9 mouse cellular contexts compared by ENCODE assay signal in the genomic region with DNA sequence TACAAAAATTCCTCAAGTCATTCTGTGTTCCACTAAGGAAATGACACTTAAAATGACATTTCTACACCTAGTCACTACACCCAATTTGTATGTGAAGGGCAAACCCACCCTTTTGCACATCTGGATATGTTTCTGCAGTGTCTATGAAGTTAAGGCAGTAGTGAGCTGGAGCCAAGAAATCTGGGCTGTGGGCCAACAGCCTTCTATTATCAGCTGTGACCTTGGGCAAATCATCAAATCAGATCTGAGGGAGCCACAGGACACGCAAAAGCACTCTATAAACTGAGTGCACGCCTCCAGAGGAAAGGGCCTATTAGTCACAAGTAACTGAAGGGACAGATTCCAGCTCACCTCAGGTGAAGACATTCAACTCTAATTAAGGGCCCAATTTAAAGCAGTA. TPM values are rescaled to one million over a fixed set of nuclear protein-coding genes. Genes with fewer than 3 reads are reported as not detected.
DNase-seq lines count a peak whose midpoint lies in the region; ATAC-seq and TF ChIP-seq lines count a peak whose summit lies in the region.
"Had no signal": no experiment of that assay in that cellular context is flagged by ENCODE, and none has a peak within 500 bp of the region (broad histone marks: within the 10 kb centered on the region; RNA-seq: fewer than 3 reads in every experiment).

No protein-coding gene starts in this region.

- no peak for TF ChIP-seq EP300 in stomach, postnatal 0 days (optimal IDR thresholded peaks at IDR 0.05)

- H3K9me3 ChIP-seq in liver, embryonic 12.5 days (replicated peaks), result no peaks in the 10 kb centered on the region
- H3K9me3 ChIP-seq in liver, embryonic 11.5 days (ENCODE audit: control insufficient read depth, low read length), result no peaks in the 10 kb centered on the region
- no peaks in the 10 kb centered on the region for H3K9me3 ChIP-seq in embryonic facial prominence, embryonic 14.5 days (ENCODE audit: control insufficient read depth, low read length)
- no peaks in the 10 kb centered on the region for H3K9me3 ChIP-seq in hindbrain, embryonic 16.5 days (ENCODE audit: control insufficient read depth, low read length)
- no peaks in the 10 kb centered on the region for H3K9me3 ChIP-seq in liver, embryonic 13.5 days (replicated peaks)
- H3K9me3 ChIP-seq in stomach, postnatal 0 days (ENCODE audit: control insufficient read depth, low read length), result no peaks in the 10 kb centered on the region

- ATAC-seq in liver, embryonic 12.5 days, result no peak
- ATAC-seq in liver, embryonic 11.5 days (replicated peaks; ENCODE audit: low FRiP score), result no peak
- ATAC-seq in embryonic facial prominence, embryonic 14.5 days (ENCODE audit: low read depth), result no peak
- no peak for ATAC-seq in hindbrain, embryonic 16.5 days
- no peak for ATAC-seq in liver, embryonic 13.5 days (ENCODE audit: low read depth)
- ATAC-seq in stomach, postnatal 0 days (ENCODE audit: low FRiP score, low TSS enrichment), result no peak
- ATAC-seq in erythroid progenitor cell, adult 5-6 weeks (replicated peaks; ENCODE audit: low FRiP score, poor library complexity, severe bottlenecking), result no peak
- ATAC-seq in CD4-positive, CD25-positive, alpha-beta regulatory T cell, adult 4 months, result no peak
- ATAC-seq: Patski had no signal

- H3K4me2 ChIP-seq in liver, embryonic 12.5 days, result peak overlapping the region; percentile 92; the same call in 1 of the 2 replicates
- no peak overlapping the region for H3K4me2 ChIP-seq in liver, embryonic 11.5 days
- peak overlapping the region; percentile 91 for H3K4me2 ChIP-seq in embryonic facial prominence, embryonic 14.5 days (ENCODE audit: low read depth, low read length)
- peak overlapping the region; percentile 20; the same call in 1 of the 2 replicates for H3K4me2 ChIP-seq in hindbrain, embryonic 16.5 days (ENCODE audit: low read length)
- peak overlapping the region; percentile 96 for H3K4me2 ChIP-seq in liver, embryonic 13.5 days
- H3K4me2 ChIP-seq in stomach, postnatal 0 days (replicated peaks; ENCODE audit: low read depth), result no peak overlapping the region

- no peaks in the 10 kb centered on the region for H3K27me3 ChIP-seq in liver, embryonic 12.5 days (replicated peaks)
- no peaks in the 10 kb centered on the region for H3K27me3 ChIP-seq in liver, embryonic 11.5 days (replicated peaks; ENCODE audit: control insufficient read depth, insufficient read depth, low read length)
- no peaks in the 10 kb centered on the region for H3K27me3 ChIP-seq in embryonic facial prominence, embryonic 14.5 days (replicated peaks; ENCODE audit: control insufficient read depth, insufficient read depth, low read length)
- no peaks in the 10 kb centered on the region for H3K27me3 ChIP-seq in hindbrain, embryonic 16.5 days (replicated peaks; ENCODE audit: control insufficient read depth, insufficient read depth, low read length)
- no peaks in the 10 kb centered on the region for H3K27me3 ChIP-seq in liver, embryonic 13.5 days
- H3K27me3 ChIP-seq in stomach, postnatal 0 days (ENCODE audit: control insufficient read depth, insufficient read depth, low read length), result no peaks in the 10 kb centered on the region
- H3K27me3 ChIP-seq: Patski had no signal

- no peak for DNase-seq in liver, embryonic 11.5 days (ENCODE audit: low spot score)
- peak; percentile 88 for DNase-seq in embryonic facial prominence, embryonic 14.5 days (ENCODE audit: low spot score)
- DNase-seq in liver, embryonic 13.5 days, result no peak
- peak; percentile 58 for DNase-seq in stomach, postnatal 0 days (ENCODE audit: low spot score)

- no peak overlapping the region for H3K9ac ChIP-seq in liver, embryonic 12.5 days
- no peak overlapping the region for H3K9ac ChIP-seq in liver, embryonic 11.5 days (ENCODE audit: low read depth, low read length)
- 0 out of 2 replicates have a peak overlapping the region, but pooled peaks have one; percentile 25 for H3K9ac ChIP-seq in embryonic facial prominence, embryonic 14.5 days (ENCODE audit: low read depth, low read length)
- no peak overlapping the region for H3K9ac ChIP-seq in hindbrain, embryonic 16.5 days (ENCODE audit: low read depth, low read length)
- no peak overlapping the region for H3K9ac ChIP-seq in liver, embryonic 13.5 days
- no peak overlapping the region for H3K9ac ChIP-seq in stomach, postnatal 0 days (ENCODE audit: low read length)

- H3K4me3 ChIP-seq in liver, embryonic 12.5 days, result no peak overlapping the region
- no peak overlapping the region for H3K4me3 ChIP-seq in liver, embryonic 11.5 days (ENCODE audit: low read depth, low read length)
- H3K4me3 ChIP-seq in embryonic facial prominence, embryonic 14.5 days (ENCODE audit: low read depth, low read length), result peak overlapping the region; percentile 8; the same call in 1 of the 2 replicates
- no peak overlapping the region for H3K4me3 ChIP-seq in hindbrain, embryonic 16.5 days (ENCODE audit: low read length)
- no peak overlapping the region for H3K4me3 ChIP-seq in liver, embryonic 13.5 days (replicated peaks)
- H3K4me3 ChIP-seq in stomach, postnatal 0 days (ENCODE audit: low read depth, low read length), result no peak overlapping the region

- no peak for TF ChIP-seq CTCF in stomach, postnatal 0 days (IDR thresholded peaks at IDR 0.05; ENCODE audit: low read depth)

- H3K27ac ChIP-seq in liver, embryonic 12.5 days, result no peak overlapping the region
- H3K27ac ChIP-seq in liver, embryonic 11.5 days (ENCODE audit: low read depth, low read length), result no peak overlapping the region; the same call in 1 of the 2 replicates
- H3K27ac ChIP-seq in embryonic facial prominence, embryonic 14.5 days (replicated peaks; ENCODE audit: low read depth, low read length), result 0 out of 2 replicates have a peak overlapping the region, but pooled peaks have one; percentile 44
- H3K27ac ChIP-seq in hindbrain, embryonic 16.5 days (ENCODE audit: low read depth, low read length), result no peak overlapping the region
- peak overlapping the region; percentile 50; the same call in 1 of the 2 replicates for H3K27ac ChIP-seq in liver, embryonic 13.5 days
- no peak overlapping the region for H3K27ac ChIP-seq in stomach, postnatal 0 days (replicated peaks)

- H3K4me1 ChIP-seq in liver, embryonic 12.5 days, result peaks cover 41% of the 10 kb centered on the region
- H3K4me1 ChIP-seq in liver, embryonic 11.5 days (replicated peaks; ENCODE audit: control insufficient read depth, insufficient read depth, low read length), result peaks cover 14% of the 10 kb centered on the region
- H3K4me1 ChIP-seq in embryonic facial prominence, embryonic 14.5 days (ENCODE audit: control insufficient read depth, insufficient read depth, low read length), result peaks cover 31% of the 10 kb centered on the region
- H3K4me1 ChIP-seq in hindbrain, embryonic 16.5 days (ENCODE audit: control insufficient read depth, insufficient read depth, low read depth, low read length), result peaks cover 25% of the 10 kb centered on the region
- peaks cover 38% of the 10 kb centered on the region for H3K4me1 ChIP-seq in liver, embryonic 13.5 days (replicated peaks)
- H3K4me1 ChIP-seq in stomach, postnatal 0 days (replicated peaks; ENCODE audit: control insufficient read depth, insufficient read depth), result no peaks in the 10 kb centered on the region; the same call in 1 of the 2 replicates

- peaks cover 52% of the 10 kb centered on the region for H3K36me3 ChIP-seq in liver, embryonic 12.5 days
- peaks cover 31% of the 10 kb centered on the region for H3K36me3 ChIP-seq in liver, embryonic 11.5 days (ENCODE audit: control insufficient read depth, insufficient read depth, low read length)
- H3K36me3 ChIP-seq in embryonic facial prominence, embryonic 14.5 days (ENCODE audit: control insufficient read depth, insufficient read depth, low read length), result peaks cover 48% of the 10 kb centered on the region
- H3K36me3 ChIP-seq in hindbrain, embryonic 16.5 days (ENCODE audit: control insufficient read depth, insufficient read depth, low read length), result peaks cover 17% of the 10 kb centered on the region
- peaks cover 51% of the 10 kb centered on the region for H3K36me3 ChIP-seq in liver, embryonic 13.5 days
- peaks cover 9% of the 10 kb centered on the region; the same call in 1 of the 2 replicates for H3K36me3 ChIP-seq in stomach, postnatal 0 days (ENCODE audit: control insufficient read depth, insufficient read depth, low read length)

- 48% methylated on average over 2 of the region's 2 CpGs for WGBS in liver, embryonic 12.5 days (ENCODE audit: insufficient replicate concordance)
- WGBS in liver, embryonic 11.5 days, result 47% methylated on average over 2 of the region's 2 CpGs
- WGBS in embryonic facial prominence, embryonic 14.5 days, result 19% methylated on average over 2 of the region's 2 CpGs
- WGBS in hindbrain, embryonic 16.5 days, result 27% methylated on average over 2 of the region's 2 CpGs
- WGBS in liver, embryonic 13.5 days (ENCODE audit: insufficient replicate concordance), result 46% methylated on average over 2 of the region's 2 CpGs
- WGBS in stomach, postnatal 0 days, result 14% methylated on average over 2 of the region's 2 CpGs

RNA-seq across cellular contexts. Expression of a gene that starts 3.2 kb away (rescaled TPM):
- polyA plus RNA-seq in liver, embryonic 12.5 days (2016; fragmentation: Nextera tagmentation; extraction: Ambion mirVana), result 47.5 and 48.1 TPM in 2 replicates
- 83.6 and 86.0 TPM in 2 replicates for polyA plus RNA-seq in liver, embryonic 11.5 days (2014; fragmentation: Nextera tagmentation; extraction: Ambion mirVana)
- polyA plus RNA-seq in embryonic facial prominence, embryonic 14.5 days (2014; fragmentation: Nextera tagmentation; extraction: Ambion mirVana), result 77.6 and 81.7 TPM in 2 replicates
- 71.4 and 80.5 TPM in 2 replicates for polyA plus RNA-seq in hindbrain, embryonic 16.5 days (2015; fragmentation: Nextera tagmentation; extraction: Ambion mirVana)
- polyA plus RNA-seq in liver, embryonic 13.5 days (2015; fragmentation: Nextera tagmentation; extraction: Ambion mirVana), result 30.7 and 37.0 TPM in 2 replicates
- polyA plus RNA-seq in stomach, postnatal 0 days (2015; fragmentation: Nextera tagmentation; extraction: Ambion mirVana), result 27.9 and 29.3 TPM in 2 replicates
- 10.1 and 30.2 TPM in 2 replicates for total RNA-seq in erythroid progenitor cell, adult 5-6 weeks (2015; ENCODE audit: low replicate concordance)
- total RNA-seq in erythroid progenitor cell, adult 5-6 weeks (2017; ENCODE audit: low replicate concordance), result 6.4 and 11.2 TPM in 2 replicates
- 10 to 100 TPM; 71.3 to 83.5 TPM for polyA plus RNA-seq in CD4-positive, CD25-positive, alpha-beta regulatory T cell, adult 4 months (2017; shearing (Covaris generic))

Comparison
In these comparisons a context has a peak if more than half of its experiments do, and no peak if none do; other contexts are left out.
1. H3K27ac ChIP-seq: peak in embryonic facial prominence, embryonic 14.5 days (single experiment) and liver, embryonic 13.5 days (single experiment); none in liver, embryonic 12.5 days (single experiment), liver, embryonic 11.5 days (single experiment), hindbrain, embryonic 16.5 days (single experiment) and stomach, postnatal 0 days (single experiment).
2. H3K4me2 ChIP-seq: peak in liver, embryonic 12.5 days (single experiment), embryonic facial prominence, embryonic 14.5 days (single experiment), hindbrain, embryonic 16.5 days (single experiment) and liver, embryonic 13.5 days (single experiment); none in liver, embryonic 11.5 days (single experiment) and stomach, postnatal 0 days (single experiment).
3. DNase-seq: peak in embryonic facial prominence, embryonic 14.5 days (single experiment) and stomach, postnatal 0 days (single experiment); none in liver, embryonic 11.5 days (single experiment) and liver, embryonic 13.5 days (single experiment).